Mouse (Mus musculus) heart, adult 11 months (tissue): ENCODE measurements around the gene Nrf1.
A peak's percentile ranks its signal among the peaks of the same experiment; 100 is the strongest.

Source experiments
- DNase-seq: peaks from one replicate; pipeline ENCODE4 v3.0.0; 2022

The Nrf1 gene

GRCm38 (mm10) chr6:30047271-30048162 lies at the start of gene Nrf1:
Gene Nrf1 (plus strand): TSS chr6:30047988.
- peak; percentile 99 for DNase-seq

- DNase-seq = no peak
These were observed 49.6 kb upstream of the Nrf1 start for GRCm38 (mm10) chr6:29998140-29998539.

GRCm38 (mm10) chr6:29998771-29999170 lies 49.0 kb upstream of the Nrf1 start:
- DNase-seq = no peak

GRCm38 (mm10) chr6:30002628-30003027 lies 45.2 kb upstream of the Nrf1 start:
- no peak for DNase-seq

- no peak for DNase-seq
These were observed 41.9 kb upstream of the Nrf1 start for GRCm38 (mm10) chr6:30005851-30006250.

GRCm38 (mm10) chr6:30009204-30009603 lies 38.6 kb upstream of the Nrf1 start:
- DNase-seq = no peak

- no peak for DNase-seq
These were observed 34.3 kb upstream of the Nrf1 start for GRCm38 (mm10) chr6:30013520-30013919.

GRCm38 (mm10) chr6:30014187-30014864 lies 33.5 kb upstream of the Nrf1 start:
- DNase-seq = no peak

- DNase-seq = no peak
These were observed 26.5 kb upstream of the Nrf1 start for GRCm38 (mm10) chr6:30021241-30021640.

- no peak for DNase-seq
These were observed 26.1 kb upstream of the Nrf1 start for GRCm38 (mm10) chr6:30021656-30022055.

GRCm38 (mm10) chr6:30026799-30027198 lies 21.0 kb upstream of the Nrf1 start:
- DNase-seq = peak; percentile 95

- no peak for DNase-seq
These were observed 19.4 kb upstream of the Nrf1 start for GRCm38 (mm10) chr6:30028358-30028757.

- DNase-seq = no peak
These were observed 12.7 kb upstream of the Nrf1 start for GRCm38 (mm10) chr6:30035112-30035511.

- DNase-seq = no peak
These were observed 6.3 kb upstream of the Nrf1 start for GRCm38 (mm10) chr6:30041498-30041897.

GRCm38 (mm10) chr6:30042483-30042882 lies 5.3 kb upstream of the Nrf1 start:
- DNase-seq = peak; percentile 89

GRCm38 (mm10) chr6:30048163-30048500 lies 344 bp downstream of the Nrf1 start:
- no peak for DNase-seq

- DNase-seq = peak; percentile 97
These were observed 939 bp downstream of the Nrf1 start for GRCm38 (mm10) chr6:30048501-30049353.

- DNase-seq = no peak
These were observed 5.3 kb downstream of the Nrf1 start for GRCm38 (mm10) chr6:30053116-30053515.

- peak; percentile 55 for DNase-seq
These were observed 14.8 kb downstream of the Nrf1 start for GRCm38 (mm10) chr6:30062544-30062943.

- no peak for DNase-seq
These were observed 17.6 kb downstream of the Nrf1 start for GRCm38 (mm10) chr6:30065369-30065768.

- DNase-seq = peak; percentile 78
These were observed 19.0 kb downstream of the Nrf1 start for GRCm38 (mm10) chr6:30066746-30067145.

GRCm38 (mm10) chr6:30072476-30072875 lies 24.7 kb downstream of the Nrf1 start:
- no peak for DNase-seq

GRCm38 (mm10) chr6:30078938-30079529 lies 31.2 kb downstream of the Nrf1 start:
- DNase-seq = peak; percentile 51
